10 mouse cellular contexts compared by ENCODE assay signal in genomic region chr5:104662091-104662490, GRCm38 (mm10).
"Had no signal": no experiment of that assay in that cellular context is flagged by ENCODE, and none has a peak within 500 bp of the region (broad histone marks: within the 10 kb centered on the region; RNA-seq: fewer than 3 reads in every experiment).

No protein-coding gene starts in this region.

- DNase-seq: kidney, adult 2 months; kidney, postnatal 25 days; layer of hippocampus, postnatal 36 days; right cerebral cortex, postnatal 4 days; spleen, adult 18-20 months; thymus, postnatal 4 days had no signal

- H3K4me2 ChIP-seq: limb, embryonic 15.5 days; liver, embryonic 12.5 days; lung, embryonic 15.5 days; midbrain, embryonic 12.5 days had no signal

- H3K9ac ChIP-seq: limb, embryonic 15.5 days; liver, embryonic 12.5 days; lung, embryonic 15.5 days; midbrain, embryonic 12.5 days had no signal

- H3K27me3 ChIP-seq: limb, embryonic 15.5 days; liver, embryonic 12.5 days; lung, embryonic 15.5 days; midbrain, embryonic 12.5 days had no signal

- H3K4me3 ChIP-seq: limb, embryonic 15.5 days; liver, embryonic 12.5 days; lung, embryonic 15.5 days; midbrain, embryonic 12.5 days had no signal

- H3K9me3 ChIP-seq: limb, embryonic 15.5 days; lung, embryonic 15.5 days had no signal

- H3K36me3 ChIP-seq: limb, embryonic 15.5 days; liver, embryonic 12.5 days; lung, embryonic 15.5 days; midbrain, embryonic 12.5 days had no signal

- ATAC-seq: liver, embryonic 12.5 days had no signal

- H3K27ac ChIP-seq: limb, embryonic 15.5 days; liver, embryonic 12.5 days; lung, embryonic 15.5 days; midbrain, embryonic 12.5 days had no signal

- H3K4me1 ChIP-seq: limb, embryonic 15.5 days; liver, embryonic 12.5 days; lung, embryonic 15.5 days; midbrain, embryonic 12.5 days had no signal
